Mouse (Mus musculus) left cerebral cortex, postnatal 14 days (tissue): Measurements from ENCODE around the gene Msx2. TPM values are rescaled to one million over a fixed set of nuclear protein-coding genes. Genes with fewer than 3 reads are reported as not detected.

Source experiments
- DNase-seq, 2 experiments: peaks; one replicate each; pipeline ENCODE4 v3.0.0; 2021 to 2022; ENCODE audit warnings: low spot score in 2 of 2, mixed read lengths in 1 of 2
- intact Hi-C: fragments of 180-260 bp; cut with DNase I; formaldehyde crosslinking; loops from one replicate; pipeline ENCODE4 v1.15.1; 2025
- long read RNA-seq, 2 experiments: library from polyadenylated mRNA; stranded (forward); transcript quantifications; one replicate each; pipeline ENCODE4 v2.0.0; 2021
- total RNA-seq, 2 experiments: library from RNA; stranded (reverse); gene quantifications; 2 replicates each; pipeline ENCODE4 v1.2.3; 2021

The Msx2 gene
- total RNA-seq, result under 1 TPM; 0.29 to 0.49 TPM
- long read RNA-seq, experiment 1, result 0 reads
- long read RNA-seq, experiment 2, result 0 reads

DNA sequence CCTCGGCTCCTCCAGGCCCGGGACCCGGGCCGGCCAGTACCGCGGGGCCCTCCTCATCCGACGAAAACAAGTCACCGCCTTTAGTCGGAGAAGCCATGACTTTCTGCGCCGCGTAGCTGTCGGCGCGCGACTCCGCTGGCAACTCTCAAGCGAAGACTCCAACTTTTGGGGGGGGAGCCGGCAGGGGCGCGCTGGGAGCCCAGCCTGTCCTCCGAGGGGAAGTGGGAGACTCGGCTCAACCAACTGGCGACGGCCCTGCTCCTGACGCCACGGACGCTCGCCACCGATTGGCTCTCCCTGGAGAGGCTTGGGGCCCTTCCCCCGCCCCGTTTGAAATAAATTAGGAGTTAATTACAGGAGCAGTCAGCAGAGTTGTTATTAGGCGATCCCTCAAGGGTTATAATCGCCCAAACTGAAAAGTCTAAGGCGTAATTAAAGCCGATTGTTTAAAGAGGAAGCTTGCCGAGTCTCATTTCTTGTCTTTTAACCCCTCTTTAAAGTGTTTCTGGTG lies at the start of gene Msx2:
Gene Msx2 (minus strand): TSS at position 461 of the 511 bp plus-strand sequence.
- intact Hi-C loops, result no loop called here
- peak; percentile 15 to 53 for DNase-seq

DNA sequence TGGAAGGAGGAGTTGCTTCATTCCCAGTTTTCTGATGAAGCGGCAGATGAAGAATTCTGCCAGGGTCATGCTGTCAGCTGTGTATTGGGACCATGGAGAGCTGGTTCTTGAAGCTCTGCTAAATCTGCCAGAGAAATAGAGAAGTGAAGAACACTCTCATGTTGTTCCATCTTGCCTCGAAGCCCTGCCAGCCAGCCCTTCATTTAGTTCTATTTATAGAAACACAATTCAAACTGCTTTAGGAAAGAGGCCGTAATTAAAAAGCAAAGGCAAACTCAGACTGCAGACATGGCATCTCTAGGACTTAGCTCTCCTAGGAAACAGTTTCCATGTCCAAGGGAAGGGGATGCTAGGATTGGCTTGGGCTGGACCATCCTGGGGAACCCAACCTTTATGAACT lies 48.6 kb upstream of the Msx2 start:
- peak; percentile 7 to 35 for DNase-seq
- intact Hi-C loops, result no loop called here

DNA sequence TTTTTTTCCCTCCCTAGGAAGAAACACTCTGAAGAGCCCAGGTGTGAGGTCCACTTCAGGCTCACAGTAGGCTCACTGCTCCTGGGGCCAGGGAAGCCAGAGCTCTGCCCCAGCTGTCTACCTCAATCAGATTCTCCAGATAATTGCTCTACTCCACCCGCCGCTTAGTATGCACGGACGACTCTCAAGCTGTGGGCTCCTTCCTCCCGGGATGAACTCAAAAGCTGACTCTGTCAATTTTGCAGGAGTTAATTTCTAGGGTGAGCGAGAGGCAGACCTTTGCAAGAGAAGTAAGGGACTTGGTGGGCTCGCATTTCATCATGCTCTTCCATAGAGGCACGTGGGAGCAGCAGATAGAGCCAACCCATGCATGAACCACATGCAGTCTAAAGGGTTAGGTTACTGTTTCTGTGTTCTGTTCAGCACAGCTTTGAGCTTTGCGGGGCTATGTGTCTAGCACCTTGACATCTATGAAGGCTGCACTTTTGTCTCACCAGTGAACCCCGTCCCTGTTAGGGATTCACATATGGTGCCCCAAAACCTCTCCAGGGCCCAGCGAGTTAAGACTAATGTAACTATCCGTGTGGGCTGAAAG lies 47.6 kb upstream of the Msx2 start:
- no peak for DNase-seq
- intact Hi-C loops, result no loop called here

DNA sequence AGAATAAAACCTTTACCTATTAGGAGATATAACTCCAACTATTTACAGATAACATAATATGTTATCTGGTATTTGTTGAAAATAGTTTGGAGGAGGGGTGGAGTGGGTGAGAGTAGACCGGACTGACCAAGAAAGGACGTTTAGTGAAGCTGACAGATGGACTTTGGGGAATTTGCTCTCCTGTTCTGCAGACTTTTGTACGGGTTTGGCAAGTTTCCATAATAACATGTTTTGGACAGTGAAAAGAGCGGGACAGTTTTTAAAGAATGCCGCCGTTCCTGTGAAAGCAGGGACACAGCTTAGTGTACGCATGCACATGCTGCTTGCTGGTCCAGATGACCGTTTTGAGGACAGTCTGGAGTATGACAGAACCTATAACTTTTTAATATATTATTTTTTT lies 46.9 kb upstream of the Msx2 start:
- DNase-seq, result no peak
- intact Hi-C loops, result no loop called here

DNA sequence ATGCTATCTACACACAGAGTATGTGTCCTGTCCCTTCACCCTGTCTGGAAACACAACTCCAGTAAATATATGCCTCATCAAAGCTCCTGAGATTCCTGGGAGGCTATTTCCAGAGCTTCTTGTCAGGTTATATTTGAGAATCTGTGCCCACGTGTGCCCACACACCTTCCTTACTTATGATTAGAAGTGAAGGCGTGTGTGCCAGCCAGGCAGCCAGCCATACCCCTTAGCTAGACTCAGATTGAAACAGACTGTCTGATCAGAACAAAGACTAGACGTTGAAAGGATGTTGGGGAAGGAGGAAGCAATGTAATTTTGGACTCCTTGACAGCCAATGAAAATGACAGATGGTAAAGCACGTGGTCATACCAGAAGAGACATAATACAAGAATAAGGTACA lies 45.4 kb upstream of the Msx2 start:
- intact Hi-C loops, result no loop called here
- DNase-seq, result peak; percentile 14

DNA sequence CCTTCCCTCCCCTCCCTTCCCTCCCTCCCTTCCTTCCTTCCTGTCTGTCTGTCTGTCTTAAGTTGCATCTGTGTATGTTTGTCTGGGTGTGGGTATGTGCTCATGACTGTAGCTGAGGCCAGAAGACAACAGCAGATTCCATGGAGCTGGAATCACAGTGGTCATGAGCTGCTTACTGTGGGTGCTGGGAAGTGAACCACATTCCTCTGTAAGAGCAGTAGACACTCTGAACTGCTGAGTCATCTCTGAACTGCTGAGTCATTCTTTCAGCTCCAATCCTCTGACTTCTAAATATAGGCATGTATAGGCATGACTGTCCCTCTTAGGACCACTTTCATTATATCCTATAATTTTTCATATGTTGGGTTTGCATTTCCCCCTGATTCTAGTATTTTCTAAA lies 41.7 kb upstream of the Msx2 start:
- intact Hi-C loops, result no loop called here
- no peak for DNase-seq

DNA sequence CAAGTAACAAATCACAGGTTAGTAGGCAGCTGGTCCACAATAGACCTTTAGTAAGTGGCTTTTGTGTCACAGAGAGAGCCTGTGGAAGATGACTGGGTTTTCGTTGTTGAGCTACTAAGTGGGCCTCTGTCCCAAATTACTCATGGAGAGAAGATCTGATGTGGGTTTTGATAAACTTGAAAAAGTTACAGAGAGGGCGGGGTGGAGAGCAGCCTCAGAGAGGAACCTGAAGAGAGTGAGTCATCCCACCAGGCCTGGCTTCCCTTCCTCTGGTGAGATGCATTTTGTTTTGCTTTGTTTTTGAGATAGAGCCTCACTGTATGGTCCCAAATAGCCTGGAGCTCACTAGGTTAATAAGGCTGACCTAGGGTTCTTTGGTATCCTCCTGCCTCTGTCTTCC lies 38.5 kb upstream of the Msx2 start:
- intact Hi-C loops, result no loop called here
- DNase-seq, result no peak

DNA sequence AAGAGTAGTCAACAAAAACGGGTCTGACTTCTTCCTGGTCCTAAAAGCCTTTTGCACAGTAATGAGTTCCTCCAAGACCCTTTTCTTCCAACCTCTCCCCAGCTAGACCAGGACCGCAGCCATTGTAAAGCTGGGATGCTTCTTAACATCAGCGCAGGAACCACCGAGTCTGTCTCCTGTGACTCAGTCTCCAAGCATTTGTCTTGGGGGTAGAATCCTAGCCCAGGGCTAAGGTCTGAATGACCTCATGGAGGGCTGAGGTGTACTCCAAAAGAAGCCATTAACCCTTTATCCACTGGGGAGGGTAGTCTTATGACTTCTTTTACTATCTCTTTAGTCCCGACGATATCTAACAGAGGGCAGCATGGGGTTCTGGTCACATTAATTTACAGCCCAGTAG lies 29.5 kb upstream of the Msx2 start:
- intact Hi-C loops, result no loop called here
- no peak for DNase-seq

DNA sequence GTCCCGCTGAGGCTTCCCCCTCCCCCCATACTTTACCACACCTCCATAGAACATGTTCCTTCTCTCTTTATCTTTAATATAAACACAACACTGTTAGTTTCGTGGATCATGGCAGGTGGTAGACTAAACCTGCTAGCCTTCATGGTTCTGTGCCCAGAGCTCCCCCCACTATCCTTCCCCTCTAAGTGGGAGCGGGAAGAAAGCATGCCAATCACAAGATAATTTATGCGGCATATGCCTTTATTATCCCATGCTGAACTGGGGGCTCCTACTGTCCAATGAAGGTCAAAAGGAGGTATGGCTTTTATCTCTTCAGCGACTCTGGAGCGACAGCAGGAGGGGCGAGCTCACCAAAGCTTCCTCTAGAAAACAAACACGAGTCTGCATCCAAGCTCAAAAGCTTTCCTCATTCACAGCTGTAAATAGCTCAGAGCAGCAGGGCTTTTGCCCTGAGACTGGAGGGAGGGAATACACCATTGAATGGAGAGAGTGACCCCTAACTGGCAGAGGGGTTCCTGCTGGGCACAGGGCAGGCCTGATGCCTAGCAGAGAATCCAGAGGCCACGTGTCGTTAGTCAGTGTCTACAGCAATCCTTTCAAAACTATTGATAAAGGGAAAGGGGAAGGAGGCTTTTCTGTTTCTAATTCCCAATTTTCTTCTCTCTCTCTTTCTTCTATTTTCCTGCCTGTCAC lies 28.8 kb upstream of the Msx2 start:
- no peak for DNase-seq
- intact Hi-C loops, result no loop called here

DNA sequence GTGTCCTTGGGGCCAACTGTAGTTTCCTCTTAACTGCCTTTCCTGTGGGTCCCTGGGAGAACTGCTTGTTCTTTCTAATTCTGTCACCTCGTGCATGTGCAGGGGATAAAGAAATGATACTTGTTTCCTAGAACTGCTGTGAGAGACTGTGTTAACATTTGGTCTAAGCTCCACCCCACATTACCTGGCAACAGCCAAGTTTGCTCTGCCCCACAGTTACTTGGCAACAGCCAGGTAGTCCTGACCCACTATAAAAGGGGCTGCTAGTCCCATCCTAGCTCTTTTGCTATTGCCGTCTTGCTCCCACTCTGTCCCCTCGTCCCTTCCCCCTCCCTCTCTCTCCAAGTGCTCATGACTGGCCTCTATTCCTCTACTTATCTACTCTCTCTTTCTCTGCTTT lies 28.2 kb upstream of the Msx2 start:
- peak in 1 of 2 experiments; percentile 38 for DNase-seq
- intact Hi-C loops, result no loop called here

DNA sequence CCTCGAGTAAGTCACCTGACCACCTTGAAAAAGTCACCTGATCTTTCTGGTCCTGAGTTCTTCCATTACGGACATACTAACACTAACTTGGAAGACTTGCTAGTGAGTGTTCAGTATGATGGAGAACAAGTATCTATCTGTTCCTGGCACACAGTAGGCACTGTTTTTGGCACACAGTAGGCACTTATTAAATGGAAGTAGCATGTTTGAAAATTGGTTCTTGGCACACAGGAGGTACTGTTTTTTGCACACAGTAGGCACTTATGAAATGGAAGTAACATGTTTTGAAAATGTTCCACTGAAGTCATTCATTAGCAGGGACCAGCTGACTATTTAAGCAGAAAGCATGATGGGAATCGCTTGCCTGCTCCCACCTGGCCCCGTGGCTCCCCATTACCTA lies 13.6 kb upstream of the Msx2 start:
- DNase-seq, result no peak
- intact Hi-C loops, result no loop called here

DNA sequence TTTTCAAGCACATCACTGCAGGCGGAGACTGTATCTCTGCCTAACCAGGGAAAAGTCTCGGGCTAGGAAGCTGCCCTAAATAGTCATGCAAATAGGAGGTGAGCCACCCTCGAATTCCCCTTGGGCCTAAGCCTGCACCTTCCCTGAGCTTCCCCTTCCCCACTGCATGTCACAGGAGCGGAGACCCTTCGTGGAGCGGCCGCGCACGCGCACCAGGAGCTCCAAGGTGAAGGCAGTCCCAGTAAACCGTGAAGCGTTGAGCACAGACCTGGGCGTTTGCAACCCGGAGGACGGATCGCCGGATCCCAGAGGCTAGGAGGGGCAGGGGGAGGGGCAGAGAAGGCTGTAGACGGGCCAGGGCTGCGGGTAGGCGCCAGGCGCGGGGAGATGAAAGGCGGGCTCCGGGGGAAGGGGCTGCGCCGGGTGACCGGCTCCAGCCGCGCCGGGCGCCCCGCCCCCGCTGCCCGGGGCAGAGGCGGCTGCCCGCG lies 2.9 kb upstream of the Msx2 start:
- intact Hi-C loops, result no loop called here

DNA sequence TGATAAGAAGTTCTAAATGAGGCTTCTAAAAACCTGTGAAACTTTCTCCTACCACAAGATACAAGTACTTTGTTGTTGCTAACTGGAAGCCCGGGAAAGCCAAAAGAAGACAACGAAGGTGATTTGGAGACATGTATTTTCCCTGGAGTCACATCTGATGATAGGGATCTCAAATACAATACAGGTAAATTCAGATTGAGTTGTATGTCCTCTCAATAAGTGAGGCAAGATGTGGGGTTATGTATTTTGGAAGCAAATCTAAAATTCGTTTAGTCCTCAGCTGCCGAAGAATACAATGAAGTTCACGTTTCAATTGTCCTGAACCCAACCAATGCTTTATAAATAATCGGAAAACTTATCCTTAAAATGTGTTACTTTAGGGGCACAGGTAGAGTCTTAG lies 1.6 kb upstream of the Msx2 start:
- DNase-seq, result no peak
- intact Hi-C loops, result no loop called here

More for the DNA sequence above, 2.9 kb upstream of the Msx2 start:
- DNase-seq, result no peak

DNA sequence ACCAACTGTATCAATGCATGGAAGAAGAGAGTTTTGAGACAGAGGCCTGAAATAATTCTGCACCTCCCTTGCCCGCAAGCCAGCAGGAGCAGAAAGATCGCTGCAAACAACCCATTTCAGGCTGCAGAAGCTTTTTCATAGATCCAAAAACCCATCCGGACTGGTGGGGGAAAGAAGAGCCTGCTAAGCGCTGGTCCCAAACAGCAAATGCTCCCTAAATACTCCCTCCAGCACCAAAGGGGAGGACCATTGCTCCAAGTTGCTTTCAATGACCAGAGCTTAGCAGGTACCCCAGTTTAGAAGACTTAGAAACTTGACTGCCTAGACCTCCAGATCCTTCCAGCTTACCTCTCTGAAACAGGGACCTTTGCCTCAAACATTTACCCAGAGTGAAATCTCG lies 1.1 kb upstream of the Msx2 start:
- intact Hi-C loops, result no loop called here
- DNase-seq, result no peak

DNA sequence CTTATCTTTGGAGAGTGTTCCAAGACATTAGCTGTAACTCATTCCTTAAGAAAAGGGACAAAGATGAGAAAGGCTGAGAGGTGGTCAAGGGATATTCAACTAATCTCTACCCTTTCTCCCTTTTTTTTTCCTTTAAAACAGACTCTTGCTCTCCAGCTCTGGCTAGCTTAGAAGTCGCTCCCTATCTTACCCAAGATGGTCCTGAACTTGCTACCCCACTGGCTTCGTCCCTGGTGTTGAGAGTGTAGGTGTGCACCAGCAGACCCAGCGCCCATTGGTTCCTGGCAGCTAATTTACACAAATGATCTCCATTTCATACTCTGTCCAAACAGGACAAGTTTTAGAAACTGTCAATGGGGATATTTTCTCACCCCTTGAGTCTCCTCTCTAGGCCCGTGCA lies 417 bp upstream of the Msx2 start:
- intact Hi-C loops, result no loop called here
- DNase-seq, result no peak

DNA sequence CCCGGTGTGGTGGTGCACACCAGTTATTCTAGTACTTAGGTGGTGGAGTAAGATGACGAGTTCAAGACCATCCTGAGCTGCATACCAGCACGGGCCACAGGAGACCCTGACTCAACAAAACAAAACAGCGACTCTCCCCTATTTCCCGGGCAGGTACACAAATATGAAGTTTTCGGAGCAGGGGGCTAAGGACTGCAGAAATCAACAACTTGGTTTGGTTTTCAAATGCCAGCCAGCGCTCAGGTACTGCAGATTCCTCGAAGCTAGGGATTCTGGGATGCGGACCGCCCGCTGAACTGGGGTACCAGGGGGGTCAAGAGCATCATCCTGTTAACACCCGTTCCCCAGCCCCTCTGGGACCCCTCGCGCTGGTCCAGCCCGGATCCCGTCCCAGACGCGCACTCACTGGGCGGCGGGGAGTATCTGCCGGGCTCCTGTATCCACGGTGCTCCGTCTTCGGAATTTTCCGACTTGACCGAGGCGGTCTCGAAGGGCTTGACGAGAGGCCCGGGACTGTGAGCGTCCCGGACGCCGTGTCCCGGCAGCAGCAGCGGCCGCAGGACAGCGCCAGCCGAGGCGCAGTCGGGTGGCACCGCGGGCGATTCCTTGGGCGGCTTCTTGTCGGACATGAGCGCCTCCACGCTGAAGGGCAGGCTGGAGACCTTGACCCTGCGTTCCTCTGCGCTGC lies 804 bp downstream of the Msx2 start:
- DNase-seq, result no peak
- intact Hi-C loops, result no loop called here

DNA sequence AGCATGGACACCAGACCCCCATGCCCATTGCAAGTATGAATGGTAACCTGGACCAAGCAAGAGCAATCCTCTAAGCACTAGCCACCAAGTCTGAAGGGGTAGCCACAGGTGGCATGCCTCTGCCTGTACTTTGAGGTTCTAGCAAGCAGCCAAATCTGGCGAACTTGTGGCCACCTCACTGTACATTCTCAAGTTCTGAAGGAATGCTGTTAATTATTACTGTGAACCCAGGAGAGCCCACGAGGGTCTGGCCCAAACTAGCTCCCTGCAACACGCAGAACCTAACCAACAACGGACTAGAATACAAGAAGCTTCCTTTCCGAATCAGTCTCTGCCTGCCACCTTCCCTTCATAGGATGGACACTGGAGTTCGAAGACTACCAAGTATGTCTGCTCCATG lies 1.5 kb downstream of the Msx2 start:
- no peak for DNase-seq
- intact Hi-C loops, result no loop called here

DNA sequence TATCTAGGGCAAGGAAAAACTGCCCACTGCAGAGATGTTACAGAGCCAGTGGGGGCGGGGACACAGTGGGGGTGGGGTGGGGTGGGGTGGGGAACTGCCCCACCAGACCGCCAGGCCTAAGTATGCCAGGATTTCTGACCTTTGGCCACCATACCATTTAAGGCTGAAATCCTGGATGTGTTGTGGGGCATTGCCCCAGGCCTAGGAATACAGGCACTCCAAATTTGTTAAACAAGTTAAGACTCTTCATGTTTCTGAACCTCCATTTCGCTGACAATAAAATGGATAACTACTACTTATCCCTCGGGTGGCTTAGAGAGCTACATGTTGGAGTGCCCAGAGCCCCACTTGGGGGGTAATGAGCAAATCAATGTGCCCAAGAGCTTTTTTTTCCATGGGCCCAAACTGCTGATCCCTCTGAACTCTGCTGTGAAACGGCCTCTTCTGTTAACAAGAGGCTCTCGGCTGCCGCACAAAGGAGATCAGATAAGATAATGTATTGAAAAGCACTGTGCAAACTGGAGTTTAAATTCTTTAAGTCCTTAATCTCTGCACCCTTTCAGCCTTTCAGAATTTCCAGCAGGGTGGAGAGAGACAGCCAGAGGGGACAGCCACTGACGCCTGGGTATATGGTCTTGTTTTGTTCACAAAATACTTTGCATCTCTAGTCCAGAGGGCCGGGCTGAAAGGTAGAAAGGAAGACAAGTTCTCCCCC lies 2.3 kb downstream of the Msx2 start:
- intact Hi-C loops, result no loop called here
- DNase-seq, result no peak

DNA sequence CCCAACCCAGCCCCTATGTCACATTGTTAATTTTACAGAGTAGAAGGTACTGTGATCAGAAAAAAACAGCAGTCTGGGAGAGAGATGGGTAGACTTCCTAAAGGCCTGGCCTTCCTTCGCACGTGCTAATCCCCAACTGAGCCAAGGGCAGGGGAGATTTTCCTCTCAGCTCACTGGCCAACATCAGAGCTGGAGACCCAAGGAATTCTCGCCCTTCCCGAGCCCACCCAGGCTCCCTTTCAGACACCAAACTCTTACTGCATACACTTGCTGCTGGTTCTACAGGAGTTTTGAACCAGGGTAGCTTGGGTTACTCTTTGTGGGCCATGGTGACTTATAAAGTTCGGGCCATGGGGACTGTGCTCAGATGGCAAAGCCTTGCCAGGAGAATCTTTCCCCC lies 3.1 kb downstream of the Msx2 start:
- DNase-seq, result no peak
- intact Hi-C loops, result loop anchor here (10.0 kb wide), 1 partner anchor 595 kb away; no protein-coding TSS in a partner anchor

DNA sequence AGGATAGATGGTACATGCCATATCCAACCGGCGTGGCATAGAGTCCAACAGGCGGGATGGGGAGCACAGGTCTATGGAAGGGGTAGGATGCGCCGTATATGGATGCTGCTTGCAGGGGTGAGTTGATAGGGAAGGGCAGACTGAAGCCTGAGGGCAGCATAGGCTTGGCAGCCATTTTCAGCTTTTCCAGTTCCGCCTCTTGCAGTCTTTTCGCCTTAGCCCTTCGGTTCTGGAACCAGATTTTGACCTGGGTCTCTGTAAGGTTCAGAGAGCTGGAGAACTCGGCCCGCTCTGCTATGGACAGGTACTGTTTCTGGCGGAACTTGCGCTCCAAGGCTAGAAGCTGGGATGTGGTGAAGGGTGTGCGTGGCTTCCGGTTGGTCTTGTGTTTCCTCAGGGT lies 4.7 kb downstream of the Msx2 start:
- no peak for DNase-seq
- intact Hi-C loops, result loop anchor here (10.0 kb wide), 1 partner anchor 597 kb away; no protein-coding TSS in a partner anchor
